Mouse (Mus musculus): Measurements from ENCODE around the gene Omt2a. TPM values are rescaled to one million over a fixed set of nuclear protein-coding genes. Genes with fewer than 3 reads are reported as not detected.
"Not testable (repeated sequence)": the region's sequence is repeated elsewhere in the genome, so short reads cannot be mapped to it uniquely, and the experiment has no call there.

The Omt2a gene
- polyA plus RNA-seq, 1 experiment from 2014 or later = not detected

GRCm38 (mm10) chr9:78350007-78350406 is 35.4 kb upstream of the Omt2a start:
- not testable (repeated sequence) for H3K27ac ChIP-seq (replicated peaks; ENCODE audit: low read depth, low read length); H3K4me1 ChIP-seq (ENCODE audit: control insufficient read depth, insufficient read depth, low read length); H3K4me2 ChIP-seq (ENCODE audit: low read depth, severe bottlenecking); H3K9me3 ChIP-seq (ENCODE audit: control insufficient read depth, low read length); H3K27me3 ChIP-seq (ENCODE audit: control insufficient read depth, insufficient read depth, low read length); H3K4me3 ChIP-seq (ENCODE audit: low read depth, low read length); H3K36me3 ChIP-seq (ENCODE audit: control insufficient read depth, insufficient read depth, low read length); H3K9ac ChIP-seq (ENCODE audit: low read length); ATAC-seq (ENCODE audit: insufficient number of reproducible peaks, low FRiP score, low TSS enrichment, low read depth); DNase-seq (ENCODE audit: low spot score)

- WGBS = 83% methylated on average over 3 of the region's 3 CpGs
- DNase-seq (ENCODE audit: low spot score); H3K9ac ChIP-seq (ENCODE audit: low read length); ATAC-seq (ENCODE audit: insufficient number of reproducible peaks, low FRiP score, low TSS enrichment, low read depth); H3K27ac ChIP-seq (replicated peaks; ENCODE audit: low read depth, low read length); H3K27me3 ChIP-seq (ENCODE audit: control insufficient read depth, insufficient read depth, low read length); H3K4me2 ChIP-seq (ENCODE audit: low read depth, severe bottlenecking); H3K36me3 ChIP-seq (ENCODE audit: control insufficient read depth, insufficient read depth, low read length); H3K9me3 ChIP-seq (ENCODE audit: control insufficient read depth, low read length); H3K4me3 ChIP-seq (ENCODE audit: low read depth, low read length); H3K4me1 ChIP-seq (ENCODE audit: control insufficient read depth, insufficient read depth, low read length): not testable (repeated sequence)
These were observed 34.5 kb upstream of the Omt2a start for GRCm38 (mm10) chr9:78349141-78349540.

GRCm38 (mm10) chr9:78348206-78349004 is 33.8 kb upstream of the Omt2a start:
- not testable (repeated sequence) for H3K27ac ChIP-seq (replicated peaks; ENCODE audit: low read depth, low read length); H3K9ac ChIP-seq (ENCODE audit: low read length); H3K36me3 ChIP-seq (ENCODE audit: control insufficient read depth, insufficient read depth, low read length); H3K4me3 ChIP-seq (ENCODE audit: low read depth, low read length); DNase-seq (ENCODE audit: low spot score); H3K27me3 ChIP-seq (ENCODE audit: control insufficient read depth, insufficient read depth, low read length); ATAC-seq (ENCODE audit: insufficient number of reproducible peaks, low FRiP score, low TSS enrichment, low read depth); H3K4me2 ChIP-seq (ENCODE audit: low read depth, severe bottlenecking); H3K4me1 ChIP-seq (ENCODE audit: control insufficient read depth, insufficient read depth, low read length); H3K9me3 ChIP-seq (ENCODE audit: control insufficient read depth, low read length)
- 69% methylated on average over 6 of the region's 6 CpGs for WGBS

GRCm38 (mm10) chr9:78347004-78347403 is 32.4 kb upstream of the Omt2a start:
- H3K4me2 ChIP-seq (ENCODE audit: low read depth, severe bottlenecking) = no peak overlapping the region
- H3K9me3 ChIP-seq (ENCODE audit: control insufficient read depth, low read length) = no peaks in the 10 kb centered on the region
- H3K4me3 ChIP-seq (ENCODE audit: low read depth, low read length) = no peak overlapping the region
- no peaks in the 10 kb centered on the region for H3K4me1 ChIP-seq (ENCODE audit: control insufficient read depth, insufficient read depth, low read length)
- no peaks in the 10 kb centered on the region for H3K36me3 ChIP-seq (ENCODE audit: control insufficient read depth, insufficient read depth, low read length)
- 62% methylated on average over 3 of the region's 3 CpGs for WGBS
- ATAC-seq (ENCODE audit: insufficient number of reproducible peaks, low FRiP score, low TSS enrichment, low read depth) (no peak), DNase-seq (ENCODE audit: low spot score) (no peak)
- H3K9ac ChIP-seq (ENCODE audit: low read length) = no peak overlapping the region
- no peaks in the 10 kb centered on the region for H3K27me3 ChIP-seq (ENCODE audit: control insufficient read depth, insufficient read depth, low read length)
- no peak overlapping the region for H3K27ac ChIP-seq (replicated peaks; ENCODE audit: low read depth, low read length)

- not testable (repeated sequence) for DNase-seq (ENCODE audit: low spot score); H3K9me3 ChIP-seq (ENCODE audit: control insufficient read depth, low read length); H3K27me3 ChIP-seq (ENCODE audit: control insufficient read depth, insufficient read depth, low read length); H3K9ac ChIP-seq (ENCODE audit: low read length); H3K4me2 ChIP-seq (ENCODE audit: low read depth, severe bottlenecking); H3K27ac ChIP-seq (replicated peaks; ENCODE audit: low read depth, low read length); H3K4me3 ChIP-seq (ENCODE audit: low read depth, low read length); H3K4me1 ChIP-seq (ENCODE audit: control insufficient read depth, insufficient read depth, low read length); H3K36me3 ChIP-seq (ENCODE audit: control insufficient read depth, insufficient read depth, low read length); ATAC-seq (ENCODE audit: insufficient number of reproducible peaks, low FRiP score, low TSS enrichment, low read depth)
- 44% methylated on average over 3 of the region's 4 CpGs for WGBS
These were observed 30.6 kb upstream of the Omt2a start for GRCm38 (mm10) chr9:78345235-78345634.

GRCm38 (mm10) chr9:78343055-78343454 is 28.5 kb upstream of the Omt2a start:
- not testable (repeated sequence) for H3K27me3 ChIP-seq (ENCODE audit: control insufficient read depth, insufficient read depth, low read length); DNase-seq (ENCODE audit: low spot score); H3K4me3 ChIP-seq (ENCODE audit: low read depth, low read length); H3K9me3 ChIP-seq (ENCODE audit: control insufficient read depth, low read length); H3K4me2 ChIP-seq (ENCODE audit: low read depth, severe bottlenecking); H3K4me1 ChIP-seq (ENCODE audit: control insufficient read depth, insufficient read depth, low read length); ATAC-seq (ENCODE audit: insufficient number of reproducible peaks, low FRiP score, low TSS enrichment, low read depth); H3K27ac ChIP-seq (replicated peaks; ENCODE audit: low read depth, low read length); H3K9ac ChIP-seq (ENCODE audit: low read length); H3K36me3 ChIP-seq (ENCODE audit: control insufficient read depth, insufficient read depth, low read length)
- WGBS = 92% methylated on average over 9 of the region's 9 CpGs

- not testable (repeated sequence) for H3K4me3 ChIP-seq (ENCODE audit: low read depth, low read length); ATAC-seq (ENCODE audit: insufficient number of reproducible peaks, low FRiP score, low TSS enrichment, low read depth); H3K4me2 ChIP-seq (ENCODE audit: low read depth, severe bottlenecking); DNase-seq (ENCODE audit: low spot score); H3K27ac ChIP-seq (replicated peaks; ENCODE audit: low read depth, low read length); H3K4me1 ChIP-seq (ENCODE audit: control insufficient read depth, insufficient read depth, low read length); H3K36me3 ChIP-seq (ENCODE audit: control insufficient read depth, insufficient read depth, low read length); H3K9ac ChIP-seq (ENCODE audit: low read length); H3K9me3 ChIP-seq (ENCODE audit: control insufficient read depth, low read length); H3K27me3 ChIP-seq (ENCODE audit: control insufficient read depth, insufficient read depth, low read length)
- 85% methylated on average over 4 of the region's 4 CpGs for WGBS
These were observed 27.9 kb upstream of the Omt2a start for GRCm38 (mm10) chr9:78342494-78342893.

- not testable (repeated sequence) for H3K4me3 ChIP-seq (ENCODE audit: low read depth, low read length); H3K9me3 ChIP-seq (ENCODE audit: control insufficient read depth, low read length); H3K9ac ChIP-seq (ENCODE audit: low read length); H3K4me2 ChIP-seq (ENCODE audit: low read depth, severe bottlenecking); H3K27ac ChIP-seq (replicated peaks; ENCODE audit: low read depth, low read length); H3K36me3 ChIP-seq (ENCODE audit: control insufficient read depth, insufficient read depth, low read length); H3K4me1 ChIP-seq (ENCODE audit: control insufficient read depth, insufficient read depth, low read length); H3K27me3 ChIP-seq (ENCODE audit: control insufficient read depth, insufficient read depth, low read length)
- 0 out of 2 replicates have a peak, but pooled peaks have one; percentile 17 for ATAC-seq (ENCODE audit: insufficient number of reproducible peaks, low FRiP score, low TSS enrichment, low read depth)
- DNase-seq (ENCODE audit: low spot score) = peak; percentile 80
- WGBS = 17% methylated on average over 8 of the region's 8 CpGs
These were observed 25.7 kb upstream of the Omt2a start for GRCm38 (mm10) chr9:78340324-78340723.

GRCm38 (mm10) chr9:78337050-78337449 is 22.5 kb upstream of the Omt2a start:
- not testable (repeated sequence) for DNase-seq (ENCODE audit: low spot score); H3K27me3 ChIP-seq (ENCODE audit: control insufficient read depth, insufficient read depth, low read length); H3K9ac ChIP-seq (ENCODE audit: low read length); H3K4me3 ChIP-seq (ENCODE audit: low read depth, low read length); ATAC-seq (ENCODE audit: insufficient number of reproducible peaks, low FRiP score, low TSS enrichment, low read depth); H3K36me3 ChIP-seq (ENCODE audit: control insufficient read depth, insufficient read depth, low read length); H3K4me1 ChIP-seq (ENCODE audit: control insufficient read depth, insufficient read depth, low read length); H3K4me2 ChIP-seq (ENCODE audit: low read depth, severe bottlenecking); H3K27ac ChIP-seq (replicated peaks; ENCODE audit: low read depth, low read length); H3K9me3 ChIP-seq (ENCODE audit: control insufficient read depth, low read length)
